Comparison of ENCODE assay signal across 14 mouse cellular contexts in the genomic region with DNA sequence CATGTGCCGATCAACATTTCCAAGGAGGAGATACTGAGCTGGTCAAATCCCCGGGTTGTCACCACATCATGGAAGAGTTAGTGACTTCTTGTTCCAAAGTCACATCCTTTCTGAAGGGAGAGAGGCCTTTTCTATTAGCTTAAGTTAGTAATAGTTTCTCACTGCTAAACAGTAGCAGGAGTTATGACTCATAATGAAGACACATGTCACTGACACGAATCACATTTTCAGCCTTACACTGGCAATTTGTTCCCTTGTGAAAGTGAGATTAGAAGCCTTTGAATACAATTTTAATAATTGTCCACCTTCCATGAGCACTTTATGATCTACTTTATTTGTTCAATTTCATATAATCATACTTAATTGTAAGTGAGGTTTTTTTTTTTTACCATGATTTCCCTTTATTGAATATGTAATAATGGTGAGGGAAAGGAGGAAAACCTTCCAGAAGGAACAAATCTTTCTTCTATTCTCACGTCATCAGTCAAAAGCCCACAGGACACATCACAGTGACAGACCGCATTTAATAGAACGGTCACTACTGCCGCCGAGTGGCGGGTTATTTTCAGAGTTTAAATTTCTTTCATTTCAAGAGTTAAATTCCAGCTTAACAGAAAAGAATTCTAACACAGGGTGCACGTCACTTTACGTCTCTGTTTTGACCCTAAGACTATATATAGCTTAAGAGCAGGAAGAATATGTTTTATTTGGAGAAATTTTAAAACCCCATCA. TPM values are rescaled to one million over a fixed set of nuclear protein-coding genes. Genes with fewer than 3 reads are reported as not detected.
DNase-seq lines count a peak whose midpoint lies in the region; ATAC-seq and TF ChIP-seq lines count a peak whose summit lies in the region.
"Had no signal": no experiment of that assay in that cellular context is flagged by ENCODE, and none has a peak within 500 bp of the region (broad histone marks: within the 10 kb centered on the region; RNA-seq: fewer than 3 reads in every experiment).

No protein-coding gene starts in this region.

- no peaks in the 10 kb centered on the region for H3K9me3 ChIP-seq in forebrain, embryonic 14.5 days (replicated peaks; ENCODE audit: control insufficient read depth, low read length)
- no peaks in the 10 kb centered on the region for H3K9me3 ChIP-seq in forebrain, embryonic 12.5 days
- H3K9me3 ChIP-seq in kidney, postnatal 0 days (replicated peaks; ENCODE audit: low read length), result no peaks in the 10 kb centered on the region
- H3K9me3 ChIP-seq in kidney, embryonic 15.5 days (replicated peaks), result no peaks in the 10 kb centered on the region
- H3K9me3 ChIP-seq: embryonic facial prominence, embryonic 15.5 days; midbrain, embryonic 12.5 days had no signal

- no peaks in the 10 kb centered on the region for H3K4me1 ChIP-seq in forebrain, embryonic 14.5 days (ENCODE audit: control insufficient read depth, insufficient read depth, low read length)
- no peaks in the 10 kb centered on the region for H3K4me1 ChIP-seq in forebrain, embryonic 12.5 days
- no peaks in the 10 kb centered on the region for H3K4me1 ChIP-seq in kidney, postnatal 0 days (replicated peaks; ENCODE audit: insufficient read depth, low read length)
- H3K4me1 ChIP-seq in kidney, embryonic 15.5 days, result no peaks in the 10 kb centered on the region
- H3K4me1 ChIP-seq: embryonic facial prominence, embryonic 15.5 days; midbrain, embryonic 12.5 days had no signal

- no peak overlapping the region for H3K4me2 ChIP-seq in forebrain, embryonic 14.5 days (ENCODE audit: low read length)
- H3K4me2 ChIP-seq in forebrain, embryonic 12.5 days, result no peak overlapping the region
- H3K4me2 ChIP-seq in kidney, postnatal 0 days (ENCODE audit: low read length), result no peak overlapping the region
- no peak overlapping the region for H3K4me2 ChIP-seq in kidney, embryonic 15.5 days
- H3K4me2 ChIP-seq: embryonic facial prominence, embryonic 15.5 days; midbrain, embryonic 12.5 days had no signal

- peak; percentile 58 for TF ChIP-seq CTCF in kidney, postnatal 0 days (IDR thresholded peaks at IDR 0.05; ENCODE audit: low read depth)

- ATAC-seq in forebrain, embryonic 14.5 days, result no peak
- ATAC-seq in forebrain, embryonic 12.5 days (ENCODE audit: low FRiP score), result no peak
- no peak for ATAC-seq in kidney, postnatal 0 days (replicated peaks; ENCODE audit: low FRiP score, low read depth)
- no peak for ATAC-seq in kidney, embryonic 15.5 days (replicated peaks; ENCODE audit: low FRiP score)
- ATAC-seq: CD4-positive, CD25-positive, alpha-beta regulatory T cell, adult 4 months; liver, postnatal 0 days had no signal

- peak; percentile 24 for DNase-seq in forebrain, embryonic 14.5 days (ENCODE audit: low spot score)
- DNase-seq in kidney, postnatal 0 days (ENCODE audit: low spot score), result peak; percentile 58
- peak; percentile 11 for DNase-seq in lung, postnatal 10 days
- no peak for DNase-seq in lung, postnatal 14 days
- DNase-seq in retina, embryonic 14.5 days (ENCODE audit: low spot score), result peak; percentile 38
- no peak for DNase-seq in left cerebral cortex, postnatal 36 days (ENCODE audit: low spot score in 2 of 2)
- DNase-seq: adrenal gland, postnatal 10 days; kidney, adult 11 months; liver, postnatal 0 days had no signal

- no peak overlapping the region for H3K27ac ChIP-seq in forebrain, embryonic 14.5 days (ENCODE audit: low read depth, low read length)
- no peak overlapping the region for H3K27ac ChIP-seq in forebrain, embryonic 12.5 days
- H3K27ac ChIP-seq in kidney, postnatal 0 days, result no peak overlapping the region
- no peak overlapping the region for H3K27ac ChIP-seq in kidney, embryonic 15.5 days
- H3K27ac ChIP-seq: embryonic facial prominence, embryonic 15.5 days; midbrain, embryonic 12.5 days had no signal

- no peak overlapping the region for H3K4me3 ChIP-seq in forebrain, embryonic 14.5 days (ENCODE audit: low read depth, low read length)
- H3K4me3 ChIP-seq in forebrain, embryonic 12.5 days (replicated peaks), result no peak overlapping the region
- no peak overlapping the region for H3K4me3 ChIP-seq in kidney, postnatal 0 days (replicated peaks; ENCODE audit: low read depth, low read length)
- no peak overlapping the region for H3K4me3 ChIP-seq in kidney, embryonic 15.5 days (replicated peaks)
- H3K4me3 ChIP-seq: embryonic facial prominence, embryonic 15.5 days; midbrain, embryonic 12.5 days had no signal

- 65% methylated on average over 11 of the region's 11 CpGs for WGBS in forebrain, embryonic 14.5 days
- WGBS in forebrain, embryonic 12.5 days, result 71% methylated on average over 11 of the region's 11 CpGs
- 59% methylated on average over 11 of the region's 11 CpGs for WGBS in kidney, postnatal 0 days
- WGBS in kidney, embryonic 15.5 days, result 61% methylated on average over 11 of the region's 11 CpGs

- 0 out of 2 replicates have a peak, but pooled peaks cover 3% of the 10 kb centered on the region for H3K27me3 ChIP-seq in forebrain, embryonic 14.5 days (replicated peaks; ENCODE audit: control insufficient read depth, insufficient read depth, low read length)
- H3K27me3 ChIP-seq in forebrain, embryonic 12.5 days, result peaks cover 6% of the 10 kb centered on the region
- H3K27me3 ChIP-seq in kidney, postnatal 0 days (ENCODE audit: insufficient read depth, low read length), result no peaks in the 10 kb centered on the region
- no peaks in the 10 kb centered on the region for H3K27me3 ChIP-seq in kidney, embryonic 15.5 days
- H3K27me3 ChIP-seq: embryonic facial prominence, embryonic 15.5 days; midbrain, embryonic 12.5 days had no signal

- intact Hi-C loops in left cerebral cortex, postnatal 36 days (cut with DNase I), result loop anchor here (1.0 kb wide), 1 partner anchor 392 kb away; no protein-coding TSS in a partner anchor

- no peak overlapping the region for H3K9ac ChIP-seq in forebrain, embryonic 14.5 days (ENCODE audit: low read length)
- H3K9ac ChIP-seq in forebrain, embryonic 12.5 days, result no peak overlapping the region
- no peak overlapping the region for H3K9ac ChIP-seq in kidney, postnatal 0 days (ENCODE audit: low read depth, low read length)
- H3K9ac ChIP-seq in kidney, embryonic 15.5 days, result no peak overlapping the region
- H3K9ac ChIP-seq: embryonic facial prominence, embryonic 15.5 days; liver, postnatal 0 days; midbrain, embryonic 12.5 days had no signal

- H3K36me3 ChIP-seq in forebrain, embryonic 14.5 days (ENCODE audit: control insufficient read depth, insufficient read depth, low read length), result no peaks in the 10 kb centered on the region
- no peaks in the 10 kb centered on the region for H3K36me3 ChIP-seq in forebrain, embryonic 12.5 days (replicated peaks)
- H3K36me3 ChIP-seq in kidney, postnatal 0 days (ENCODE audit: insufficient read depth, low read length), result no peaks in the 10 kb centered on the region
- H3K36me3 ChIP-seq in kidney, embryonic 15.5 days, result no peaks in the 10 kb centered on the region
- H3K36me3 ChIP-seq: embryonic facial prominence, embryonic 15.5 days; midbrain, embryonic 12.5 days had no signal

RNA-seq across cellular contexts. Expression of a gene that starts 40.5 kb away (rescaled TPM):
- 0.44 and 0.56 TPM in 2 replicates for polyA plus RNA-seq in forebrain, embryonic 14.5 days (2014; fragmentation: Nextera tagmentation; extraction: Ambion mirVana)
- 0.27 and 0.29 TPM in 2 replicates for polyA plus RNA-seq in forebrain, embryonic 12.5 days (2016; fragmentation: Nextera tagmentation; extraction: Ambion mirVana)
- polyA plus RNA-seq in kidney, postnatal 0 days (2015; fragmentation: Nextera tagmentation; extraction: Ambion mirVana), result 0.54 TPM in 2 replicates
- 0.66 and 1.1 TPM in 2 replicates for polyA plus RNA-seq in kidney, embryonic 15.5 days (2015; fragmentation: Nextera tagmentation; extraction: Ambion mirVana)
- total RNA-seq in left cerebral cortex, postnatal 36 days (2021), result under 1 TPM in 1 of 2 experiments, not detected in 1; 0.36 TPM
- polyA plus RNA-seq: liver, postnatal 0 days had no signal

Comparison
In these comparisons a context has a peak if more than half of its experiments do, and no peak if none do; other contexts are left out.
1. DNase-seq: peak in forebrain, embryonic 14.5 days (single experiment), kidney, postnatal 0 days (single experiment), lung, postnatal 10 days (single experiment) and retina, embryonic 14.5 days (single experiment); none in lung, postnatal 14 days (single experiment) and left cerebral cortex, postnatal 36 days (0 of 2).